Mouse (Mus musculus): ENCODE results near the gene Tppp3.

The Tppp3 gene

DNA sequence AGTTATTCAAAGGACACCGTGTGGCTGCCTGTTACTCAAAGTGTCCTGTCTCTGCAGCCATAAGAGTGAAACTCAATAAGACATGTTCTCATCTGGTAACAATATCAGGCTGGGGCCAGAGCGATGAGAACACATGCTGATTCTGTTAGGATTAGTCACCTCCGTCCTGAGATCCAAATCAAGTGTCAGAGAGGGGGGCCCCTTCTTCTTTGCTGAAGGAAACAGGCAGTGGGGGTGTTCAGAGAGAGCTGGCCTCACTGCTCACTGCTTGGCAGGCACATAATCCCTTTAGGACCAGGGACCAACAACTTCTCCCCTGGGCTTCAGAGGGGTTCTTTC, 12.7 kb upstream of the Tppp3 start:
- no peak for DNase-seq

DNA sequence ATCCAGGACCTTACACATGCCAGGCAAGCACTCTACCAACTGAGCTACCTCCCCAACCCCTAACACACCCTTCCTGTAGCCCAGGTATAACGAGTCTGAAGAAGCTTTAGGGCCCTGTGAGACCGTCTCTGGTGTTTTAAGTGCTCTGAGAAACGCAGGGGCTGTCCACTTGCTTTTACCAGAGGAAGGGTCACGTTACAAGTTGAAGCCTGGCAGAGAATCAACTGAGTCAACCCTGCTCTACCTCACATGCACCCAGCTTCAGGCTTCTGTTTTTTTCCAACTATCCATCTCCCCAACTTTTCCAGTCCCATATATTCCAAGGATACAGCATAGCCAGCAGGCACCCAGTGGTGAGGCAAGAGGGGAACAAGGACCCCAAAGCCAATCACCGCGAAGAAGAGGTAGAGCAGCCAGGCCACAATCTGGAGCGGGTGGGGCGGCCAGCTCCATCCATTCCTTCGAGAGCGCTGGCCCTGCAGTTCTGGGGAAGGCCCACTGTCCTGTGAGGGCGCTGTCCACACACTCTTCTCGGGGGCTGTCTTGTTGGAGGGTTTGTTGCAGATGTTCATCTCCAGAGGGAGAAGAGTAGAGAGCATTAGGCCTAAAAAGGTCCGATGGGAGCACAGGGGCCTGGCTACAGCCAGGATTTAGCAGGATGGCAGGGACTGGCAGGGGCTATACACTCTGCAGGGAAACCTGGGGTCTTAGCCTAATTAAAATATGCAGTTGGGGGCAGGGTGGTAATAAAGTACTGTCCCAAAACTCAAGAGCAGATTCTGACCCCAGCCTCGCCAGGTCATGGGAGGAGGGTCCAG, 12.1 kb upstream of the Tppp3 start:
- DNase-seq, result peak; percentile 61

DNA sequence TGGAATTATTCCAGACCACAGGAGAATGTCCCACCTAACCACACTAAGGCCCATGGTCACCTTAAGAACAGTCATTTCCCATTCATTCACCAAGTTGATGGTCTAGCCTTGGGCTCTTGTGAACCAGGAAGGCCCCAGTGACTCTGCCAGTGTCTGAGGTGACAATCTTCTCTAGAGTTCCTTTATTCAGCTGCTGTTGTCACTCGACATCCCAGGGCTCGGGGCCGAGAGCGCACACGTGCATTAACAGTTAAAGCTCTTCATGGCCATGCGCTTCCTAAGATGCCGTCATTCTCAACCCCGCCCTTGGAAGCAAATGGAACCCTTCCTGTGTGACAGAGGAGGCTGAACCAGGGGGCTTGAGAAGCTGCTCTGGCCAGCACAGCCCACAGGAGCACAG, 10.8 kb upstream of the Tppp3 start:
- DNase-seq, result no peak

DNA sequence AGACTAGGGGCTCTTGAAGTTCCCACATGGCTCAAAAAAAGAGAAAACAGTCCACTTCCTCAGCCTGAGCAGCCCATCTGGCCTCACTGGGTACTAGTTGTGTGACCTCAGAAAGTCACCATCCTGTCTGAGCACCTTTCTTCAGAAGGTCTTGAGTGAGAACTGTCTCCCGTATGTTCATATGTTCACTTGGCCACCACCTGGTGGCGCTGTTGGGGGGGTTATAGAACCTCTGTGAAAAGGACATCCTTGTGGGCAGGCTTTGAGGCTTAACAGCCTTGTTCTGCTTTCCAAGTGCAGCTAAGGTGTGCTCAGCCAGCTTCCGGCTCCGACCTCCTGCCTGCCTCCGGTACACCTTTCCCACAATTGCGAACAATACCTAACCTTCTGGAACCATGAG, 10.1 kb upstream of the Tppp3 start:
- DNase-seq, result peak; percentile 59

DNA sequence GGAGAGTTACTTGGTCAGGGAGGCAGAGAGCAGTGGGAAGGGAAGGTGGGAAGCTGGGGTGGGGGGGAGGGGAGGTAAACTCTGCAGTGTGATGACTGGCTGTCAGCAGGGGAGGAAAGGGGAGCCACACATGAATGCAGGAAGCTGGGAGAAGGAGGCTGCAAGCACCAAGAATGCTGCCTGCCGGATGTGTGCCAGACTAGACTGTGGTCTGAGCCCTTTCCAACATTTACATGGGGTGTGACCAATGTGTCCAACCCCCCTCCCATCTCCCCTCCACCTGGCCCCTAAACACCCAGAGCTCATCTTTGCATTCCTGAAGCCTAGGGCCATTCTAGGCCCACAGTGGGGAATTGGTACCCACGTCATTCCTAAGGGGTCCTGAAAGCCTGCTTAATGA, 9.7 kb upstream of the Tppp3 start:
- DNase-seq, result no peak

DNA sequence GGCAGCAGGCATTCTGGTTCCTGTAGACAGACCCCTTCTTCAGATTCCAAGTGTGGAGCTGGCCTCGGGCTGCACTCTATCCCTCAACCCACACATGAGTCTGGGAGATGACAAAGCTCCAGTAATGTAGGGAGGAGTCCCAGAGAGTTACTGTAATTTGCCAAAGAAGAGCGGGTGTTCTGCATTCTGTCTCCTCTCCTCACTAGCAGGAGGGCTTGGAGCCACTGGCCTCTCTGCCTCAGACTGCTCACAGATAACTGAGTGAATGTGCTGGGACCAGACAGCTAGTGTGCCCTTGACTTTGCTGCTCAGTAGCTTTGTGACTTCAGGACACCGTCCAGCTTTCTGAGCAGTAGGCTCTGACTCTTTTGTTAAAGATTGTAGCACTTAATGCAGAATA, 6.5 kb upstream of the Tppp3 start:
- DNase-seq, result no peak

DNA sequence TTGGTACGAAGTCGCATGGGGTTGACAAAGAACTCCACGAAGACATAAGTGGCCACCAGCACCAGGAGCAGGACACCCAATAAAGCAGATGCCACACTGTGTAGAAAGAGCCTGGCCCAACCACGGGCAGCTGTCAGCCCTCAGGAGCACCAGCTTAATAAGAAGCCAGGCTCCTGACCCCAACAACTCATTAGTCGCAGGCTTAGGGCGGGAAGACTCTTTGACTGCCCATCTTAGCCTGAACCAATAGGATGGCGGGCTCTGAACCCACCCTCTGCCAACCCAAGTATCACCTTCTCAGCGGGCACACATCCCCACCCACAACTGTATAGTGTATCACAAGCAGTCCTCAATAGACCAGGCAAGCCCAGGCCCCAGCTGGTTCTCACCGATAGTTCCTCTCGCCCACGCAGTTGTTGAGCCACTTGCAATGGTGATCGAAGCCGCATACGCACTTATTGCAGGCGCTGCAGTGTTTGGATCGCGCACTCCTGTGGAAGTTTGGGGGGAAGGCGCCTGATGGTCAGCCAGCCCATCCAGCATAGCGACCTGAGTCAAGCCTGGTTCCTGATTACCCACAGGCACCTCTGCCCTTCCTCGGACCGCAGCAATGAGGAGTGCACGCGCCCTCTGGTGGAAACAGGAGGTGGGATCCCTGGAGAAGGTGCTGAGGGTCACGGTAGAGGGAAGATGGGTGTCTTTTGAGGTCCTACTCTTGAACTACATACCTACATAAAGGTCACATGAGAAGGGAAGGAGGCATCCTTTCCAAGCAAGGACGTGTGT, 5.5 kb upstream of the Tppp3 start:
- DNase-seq, result peak; percentile 82

DNA sequence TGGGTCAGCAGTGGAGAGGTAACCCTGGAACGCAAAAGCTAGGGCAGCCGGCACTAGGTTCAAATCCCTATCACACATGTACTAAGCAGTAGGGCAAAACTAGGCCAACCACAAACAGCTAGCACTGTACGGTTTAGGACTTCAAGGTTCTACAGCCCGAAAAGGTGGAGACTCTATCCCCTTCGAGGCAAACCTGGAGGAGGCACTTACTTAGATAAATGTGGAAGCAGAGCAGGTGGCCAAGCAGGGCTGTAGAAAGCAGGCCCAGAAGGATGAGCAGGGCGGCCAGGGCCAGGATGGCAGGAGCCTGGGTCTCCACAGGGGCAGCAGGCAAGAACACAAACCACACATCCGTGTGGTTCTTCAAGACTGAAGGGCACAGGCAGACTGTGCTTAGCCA, 4.8 kb upstream of the Tppp3 start:
- DNase-seq, result no peak

DNA sequence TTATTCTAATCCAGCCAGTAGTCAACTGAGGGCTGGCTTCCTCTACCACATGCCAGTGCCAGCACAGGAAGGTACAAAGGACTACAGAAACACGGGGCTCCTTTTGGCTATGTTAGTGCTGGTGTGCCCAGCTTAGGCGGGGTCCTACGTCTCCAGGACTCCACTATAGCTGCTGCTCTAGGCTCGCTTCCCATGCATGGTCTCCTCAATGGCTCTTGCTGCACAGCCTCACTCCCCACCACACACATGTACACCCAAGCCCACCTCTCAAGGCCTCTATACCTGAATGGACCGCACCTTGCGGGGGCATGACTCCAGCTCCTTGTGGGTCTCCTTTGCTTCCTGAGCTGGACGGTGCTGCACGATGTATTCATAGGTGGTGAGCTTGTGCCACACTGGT, 4.4 kb upstream of the Tppp3 start:
- DNase-seq, result no peak

DNA sequence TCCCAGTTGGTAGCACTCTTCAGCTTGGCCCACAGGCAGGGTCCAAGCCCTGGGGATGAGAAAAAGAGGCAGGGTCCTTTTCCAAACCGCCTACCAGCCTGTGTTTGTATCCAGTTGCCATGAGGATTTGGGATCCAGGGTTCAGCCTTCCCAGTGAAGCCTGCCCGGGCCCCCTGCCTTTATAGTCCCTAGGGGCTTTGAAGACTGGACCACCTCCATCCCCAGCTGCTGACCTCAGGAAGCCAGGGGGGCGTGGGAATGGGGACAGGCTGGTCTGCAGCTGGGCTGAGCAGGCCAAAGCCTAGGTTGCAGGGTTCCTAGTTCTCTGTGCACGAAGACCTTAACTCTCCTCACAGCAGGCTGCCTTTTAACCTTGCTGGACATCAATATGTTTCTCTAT, 3.9 kb upstream of the Tppp3 start:
- no peak for DNase-seq

DNA sequence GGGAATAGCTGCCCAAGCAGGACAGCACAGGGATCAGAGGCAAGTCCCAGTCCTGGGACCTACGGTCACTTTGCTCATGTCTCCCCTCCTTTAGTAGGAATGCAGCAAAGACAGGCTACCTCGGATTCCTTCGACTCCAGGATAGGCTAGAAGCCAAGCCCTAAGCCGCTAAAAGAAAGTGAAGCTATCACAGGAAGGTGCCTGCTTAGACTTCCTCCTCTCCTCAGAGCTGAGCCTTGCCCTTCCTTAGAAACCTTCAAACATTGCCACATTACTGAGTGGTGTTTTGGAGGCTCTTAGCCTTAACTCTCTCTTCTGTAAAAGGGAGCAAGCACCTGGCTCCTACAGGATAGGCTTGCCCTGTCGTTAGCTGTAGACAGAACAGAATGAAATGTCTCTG, 3.4 kb upstream of the Tppp3 start:
- no peak for DNase-seq

DNA sequence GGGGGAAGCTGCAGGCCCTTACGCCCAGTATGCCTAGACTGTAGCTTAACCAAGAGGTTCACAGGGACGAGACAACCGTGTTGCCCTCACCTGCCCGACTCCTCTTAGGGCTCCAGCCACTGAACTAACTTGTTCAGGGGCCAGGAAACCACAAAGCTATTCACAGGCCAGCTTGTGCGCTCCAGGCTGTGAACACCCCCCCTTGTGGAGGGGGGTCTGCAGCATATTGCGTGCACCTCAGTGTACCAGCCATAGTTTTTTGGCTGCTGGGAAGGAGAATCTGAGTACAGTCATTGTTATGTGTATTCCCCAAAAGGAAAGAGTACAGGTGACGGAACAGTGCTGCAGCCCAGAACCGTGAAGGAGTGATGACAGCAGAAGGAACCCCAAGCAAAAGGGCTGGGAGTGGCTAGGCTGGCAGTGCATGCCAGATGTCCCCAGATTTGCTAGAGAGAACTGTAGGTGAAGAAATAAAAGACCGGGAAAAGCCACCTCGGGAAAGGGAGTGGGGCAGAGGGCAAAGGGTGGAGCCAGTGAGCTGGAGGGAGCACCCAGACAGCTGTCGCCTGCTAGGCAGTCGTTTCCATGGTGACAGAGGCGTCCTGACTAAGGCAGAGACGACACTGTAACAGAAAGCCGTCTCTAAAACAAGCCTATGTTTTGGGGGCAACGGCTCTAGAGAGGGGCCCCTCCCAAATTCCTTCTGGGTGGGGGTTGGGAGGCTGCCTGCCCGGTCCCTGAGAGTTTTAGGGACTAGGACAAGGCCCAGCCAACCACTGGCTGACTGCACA, 2.7 kb upstream of the Tppp3 start:
- DNase-seq, result peak; percentile 72

DNA sequence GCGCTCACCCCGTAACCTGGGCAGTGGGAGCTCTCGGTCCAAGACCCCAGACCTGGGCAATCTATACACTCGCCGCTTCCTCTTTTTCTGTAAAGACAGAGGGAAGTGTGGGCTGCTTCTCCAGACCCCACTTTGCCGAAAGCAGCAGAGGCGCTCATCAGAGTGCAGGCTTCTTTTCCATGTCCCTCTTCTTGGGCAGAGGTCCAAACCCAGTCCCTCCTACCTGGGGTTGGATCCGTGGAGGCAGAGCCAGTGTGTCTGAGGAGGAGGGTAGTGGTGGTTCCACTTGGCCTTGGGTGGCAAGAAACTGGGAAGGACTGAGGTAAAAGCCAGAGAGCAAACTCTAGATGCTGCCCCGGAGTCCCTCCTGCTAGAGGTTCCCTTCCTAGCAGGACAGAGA, 1.7 kb upstream of the Tppp3 start:
- DNase-seq, result no peak

DNA sequence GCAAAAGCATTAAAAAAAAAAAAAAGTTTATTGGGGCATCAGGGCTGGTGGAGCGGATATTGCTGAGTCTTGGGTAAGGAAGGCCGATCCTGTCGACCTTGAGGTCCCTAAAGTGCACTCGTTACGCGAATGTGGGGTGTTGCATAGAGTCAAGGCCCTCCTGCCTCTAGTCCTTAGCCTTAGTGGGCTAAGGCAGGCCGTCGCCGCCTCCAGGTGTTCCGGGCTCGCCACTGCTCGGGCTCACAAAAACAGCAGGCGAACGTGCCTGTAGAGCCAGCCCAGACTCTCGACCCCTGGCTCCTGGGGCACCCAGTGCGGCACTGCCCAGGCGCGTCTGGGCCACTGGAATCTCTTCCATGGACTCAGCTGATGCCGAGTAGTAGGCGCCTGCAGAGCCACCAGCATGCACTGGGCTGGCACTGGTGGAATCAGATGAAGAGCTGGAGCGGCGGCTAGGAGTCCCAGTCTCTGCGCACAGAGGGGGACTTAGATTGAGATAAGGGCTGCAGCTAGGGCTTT, 1.1 kb upstream of the Tppp3 start:
- no peak for DNase-seq

DNA sequence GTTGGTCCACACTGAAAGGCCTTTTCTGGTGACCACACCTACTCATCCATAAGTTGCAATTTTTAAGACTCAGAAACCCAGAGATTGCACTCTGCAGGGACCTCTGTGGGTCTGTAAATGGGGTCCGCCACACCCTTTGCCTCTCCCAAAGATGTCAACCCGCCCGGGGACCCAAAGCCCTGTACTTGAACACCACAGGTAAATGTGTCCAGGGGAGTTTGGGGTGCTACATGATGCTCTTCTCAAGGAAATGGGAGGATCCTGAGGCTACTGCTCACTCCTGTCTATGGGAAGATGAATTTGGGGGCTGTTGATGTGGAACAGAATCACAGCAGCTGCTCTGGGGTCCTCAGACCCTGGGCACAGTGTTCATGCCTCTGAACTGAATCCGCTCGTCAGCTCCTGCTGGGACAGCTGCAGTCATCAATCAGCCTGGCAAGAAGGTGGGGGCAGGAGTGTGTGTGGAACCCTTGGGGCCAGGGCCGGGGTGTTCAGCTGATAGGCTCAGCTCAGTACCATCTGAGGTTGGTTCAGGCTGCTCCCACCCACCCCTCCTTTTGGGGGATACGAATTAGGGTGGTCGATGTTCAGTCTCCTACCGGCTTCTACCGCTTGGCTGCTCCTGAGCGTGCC, 529 bp downstream of the Tppp3 start:
- DNase-seq, result no peak

DNA sequence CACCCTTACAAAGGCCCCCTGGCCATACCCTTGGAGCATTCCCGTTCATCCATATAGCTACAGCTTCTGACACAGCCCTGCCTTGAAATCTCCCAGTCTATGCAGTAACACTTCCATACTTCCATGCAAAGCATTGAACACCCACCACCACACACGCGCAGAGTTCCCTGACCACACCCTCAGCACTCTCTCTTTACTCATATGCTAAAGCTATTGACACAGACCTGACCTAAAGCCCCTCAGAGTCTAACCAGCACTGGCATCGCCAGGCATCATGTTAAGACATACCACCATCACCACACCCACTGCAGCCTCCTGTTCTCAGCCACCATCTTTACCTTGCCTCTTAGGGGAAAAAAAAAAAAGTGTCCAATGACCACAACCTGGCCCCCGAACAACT, 1.1 kb downstream of the Tppp3 start:
- no peak for DNase-seq

DNA sequence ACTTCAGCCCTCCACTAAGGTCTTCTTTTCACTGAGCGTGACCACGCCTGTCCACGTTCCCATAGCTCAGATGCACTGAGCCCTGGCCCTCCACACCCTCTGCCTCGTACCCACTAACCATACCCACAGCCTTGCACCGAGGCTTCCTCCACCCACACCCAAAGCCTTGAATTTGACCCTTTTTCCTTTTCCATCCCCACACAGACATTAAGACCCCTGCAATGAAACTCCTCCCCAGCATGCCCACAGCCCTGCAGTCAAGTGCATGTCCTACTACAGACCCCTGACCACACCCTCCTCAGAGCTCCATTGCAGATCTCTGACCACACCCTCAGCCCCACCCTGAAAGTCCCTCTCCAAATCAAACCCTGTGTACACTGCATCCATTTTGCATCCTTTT, 1.5 kb downstream of the Tppp3 start:
- no peak for DNase-seq

DNA sequence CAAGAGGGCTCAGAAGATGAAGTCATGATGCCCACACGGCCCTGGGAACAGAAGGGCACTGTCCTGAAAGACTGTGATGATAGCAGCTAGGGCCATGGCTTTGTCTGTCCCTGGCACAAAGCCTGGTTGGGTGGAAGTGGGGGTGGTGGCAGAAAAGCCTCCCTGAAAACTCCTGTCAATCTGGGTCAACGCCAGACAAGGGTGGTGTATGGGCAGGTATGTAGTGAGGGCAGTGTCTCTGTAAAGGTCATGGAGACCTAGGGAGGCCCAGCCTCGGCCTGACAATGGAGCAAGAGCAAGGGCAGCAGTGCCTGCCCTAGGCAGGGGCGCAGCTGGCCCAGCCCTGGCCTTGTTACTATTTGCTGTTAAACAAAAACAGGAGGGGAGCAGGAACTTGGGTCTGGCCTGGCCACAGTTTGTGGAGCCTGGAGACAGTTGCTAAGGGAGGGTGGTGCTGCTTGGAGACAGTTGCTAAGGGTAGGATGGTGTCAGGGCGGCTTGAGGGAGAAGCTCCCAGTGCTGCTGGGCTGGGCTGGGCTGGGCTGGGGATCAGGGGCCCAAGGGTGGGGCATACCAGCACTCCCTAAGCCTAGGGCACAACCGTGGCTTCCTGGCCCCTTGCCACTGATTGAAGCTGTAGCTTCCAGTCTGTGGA, 2.2 kb downstream of the Tppp3 start:
- peak; percentile 63 for DNase-seq

DNA sequence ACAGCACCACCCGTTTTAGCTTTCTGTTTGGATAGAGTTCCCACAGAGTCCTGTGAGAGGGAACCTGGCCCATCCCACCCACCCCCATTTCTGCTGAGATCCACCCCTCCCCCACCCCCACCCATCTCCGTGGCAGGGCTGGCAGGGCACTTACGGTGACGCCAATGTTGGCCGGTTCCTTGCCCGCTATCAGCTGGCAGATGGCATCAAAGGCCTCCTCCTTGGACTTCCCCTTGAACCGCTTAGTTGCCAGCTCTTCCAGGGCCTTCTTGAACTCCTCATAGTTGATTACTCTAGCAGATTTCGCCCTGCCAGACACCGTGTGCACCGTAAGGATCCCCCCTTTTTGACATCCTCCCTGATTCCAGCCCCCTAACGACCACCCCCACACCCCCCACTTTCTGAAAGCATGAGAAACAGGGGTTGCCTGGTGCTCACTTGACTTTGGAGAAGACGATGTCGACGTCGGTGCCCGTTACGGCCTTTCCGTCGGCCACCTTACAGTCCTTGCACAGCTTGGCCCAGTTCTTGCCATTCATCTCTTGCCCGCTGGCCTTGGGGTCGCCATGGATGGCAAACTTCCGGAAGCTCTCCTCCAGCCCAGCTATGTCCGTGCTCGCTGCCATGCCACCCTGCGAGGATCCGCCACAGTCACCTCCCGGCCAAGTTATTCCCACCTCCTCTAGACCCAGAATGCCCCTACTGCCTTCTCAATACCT, 3.2 kb downstream of the Tppp3 start:
- DNase-seq, result no peak

DNA sequence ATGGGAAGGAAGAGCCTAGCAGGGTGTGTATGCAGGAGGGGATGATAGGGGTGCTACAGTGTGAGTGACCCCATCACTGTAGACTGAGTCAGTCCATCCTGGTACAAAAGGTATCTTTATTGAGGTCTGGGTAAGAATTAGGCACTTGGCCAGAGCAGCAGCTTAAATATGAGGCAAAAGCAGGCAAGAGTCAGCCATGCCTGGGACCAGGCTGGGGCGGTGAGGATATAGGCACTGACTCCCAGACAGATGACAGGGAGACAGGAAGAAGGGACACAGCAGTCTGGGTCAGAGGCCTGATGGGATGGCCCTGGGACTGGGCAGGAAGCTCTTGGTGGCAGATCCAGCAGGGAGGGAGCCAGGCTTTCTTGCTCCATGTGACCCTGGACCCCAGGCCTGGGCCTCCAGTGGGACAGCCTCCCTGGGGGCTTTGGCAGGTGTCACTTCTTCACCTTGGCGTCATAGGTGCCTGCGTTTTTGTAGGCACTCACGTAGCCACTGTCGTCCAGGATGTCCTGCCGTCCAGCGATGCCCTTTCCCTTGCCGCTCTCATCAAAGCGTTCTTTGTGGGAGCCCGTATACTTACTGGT, 3.8 kb downstream of the Tppp3 start:
- no peak for DNase-seq

DNA sequence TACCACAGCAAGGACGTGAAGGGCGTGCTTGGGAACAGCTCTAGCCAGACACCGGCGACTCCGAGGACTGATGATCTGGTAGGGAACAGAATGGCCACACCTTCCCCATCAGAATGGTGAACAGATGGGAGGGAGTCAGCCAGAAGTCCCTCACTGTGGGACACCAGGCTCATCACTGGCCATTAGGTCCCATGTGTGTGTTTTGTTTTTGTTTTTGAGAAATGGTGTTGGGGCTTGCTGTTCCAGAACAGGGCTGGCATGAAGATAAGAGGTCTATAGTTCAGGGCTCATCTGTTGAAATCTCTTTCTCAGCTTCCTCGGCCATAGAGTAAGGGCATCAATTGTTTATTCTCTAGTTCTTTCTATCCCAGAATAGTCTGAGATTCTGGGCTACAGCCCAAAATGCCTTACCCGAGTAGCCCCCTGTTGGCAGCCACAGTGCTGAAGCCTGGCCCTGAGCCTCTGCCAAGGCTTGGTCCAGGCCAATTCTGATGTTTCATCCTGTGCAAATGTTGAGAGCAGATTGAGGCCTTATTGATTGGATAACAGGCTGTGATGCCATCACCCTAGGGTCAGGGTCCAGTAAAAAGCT, 4.5 kb downstream of the Tppp3 start:
- DNase-seq, result peak; percentile 60
